Mouse (Mus musculus): ENCODE measurements around the gene Sirt1. TPM values are rescaled to one million over a fixed set of nuclear protein-coding genes. Genes with fewer than 3 reads are reported as not detected.

Sirt1 gene
- polyA plus RNA-seq, 1 experiment: 2.4 TPM

DNA sequence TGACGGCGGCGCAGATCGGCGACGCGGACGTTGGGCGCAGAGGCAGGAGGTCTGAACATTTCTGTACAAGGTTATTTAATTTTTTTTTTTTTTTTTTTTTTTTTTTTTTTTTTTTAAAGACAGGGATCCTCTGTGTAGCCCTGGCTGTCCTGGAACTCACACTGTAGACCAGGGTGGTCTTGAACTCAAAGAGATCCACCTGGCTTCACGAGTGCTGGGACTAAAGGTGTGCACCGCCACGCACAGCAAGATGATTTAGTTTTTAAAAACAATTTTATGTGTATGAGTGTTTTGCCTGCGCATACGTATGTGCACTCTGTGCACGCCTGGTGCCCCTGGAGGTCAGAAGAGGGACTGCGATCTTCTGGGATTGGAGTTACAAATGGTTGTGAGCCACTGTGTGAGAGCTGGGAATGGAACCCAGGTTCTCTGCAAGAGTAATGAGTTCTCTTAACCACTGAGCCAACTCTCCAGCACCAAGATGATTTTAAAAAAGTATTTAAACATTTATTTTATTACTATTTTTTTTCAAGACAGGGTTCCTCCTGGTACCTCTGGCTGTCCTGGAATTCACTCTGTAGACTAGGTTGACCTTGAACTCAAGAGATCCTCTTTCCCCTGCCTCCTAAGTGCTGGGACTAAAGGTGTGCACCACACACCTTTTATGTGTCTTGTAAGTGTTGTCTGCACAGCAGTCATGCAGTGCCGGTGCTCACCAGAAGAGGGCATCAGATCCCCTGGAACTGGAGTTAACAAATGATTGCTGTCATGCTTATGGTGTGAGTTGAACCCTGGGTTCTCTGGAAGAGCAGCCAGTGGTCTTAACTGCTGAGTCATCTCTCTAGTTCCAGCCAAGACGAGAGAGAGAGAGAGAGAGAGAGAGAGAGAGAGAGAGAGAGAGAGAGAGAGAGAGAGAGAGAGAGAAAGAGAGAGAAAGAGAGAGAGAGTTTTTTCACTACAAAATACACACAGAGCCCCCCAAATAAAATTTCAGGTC lies 40.5 kb upstream of the Sirt1 start, which contains the start of gene Gm7075:
Gm7075 (minus strand) TSS at position 51 of the 997 bp plus-strand sequence.
- no peaks in the 10 kb centered on the region for H3K79me2 ChIP-seq (ENCODE audit: control insufficient read depth, insufficient read depth)
- TF ChIP-seq MYOD1 (IDR thresholded peaks at IDR 0.05; ENCODE audit: control insufficient read depth in 1 of 3, insufficient read length in 2 of 3, low read depth in 2 of 3) (no peak), CEBPB (IDR thresholded peaks at IDR 0.05; ENCODE audit: insufficient read depth, poor library complexity, severe bottlenecking) (no peak), MYOG (IDR thresholded peaks at IDR 0.05; ENCODE audit: control insufficient read depth in 1 of 3, insufficient read depth in 1 of 3, insufficient read length in 2 of 3, low read depth in 2 of 3) (no peak), SRF (IDR thresholded peaks at IDR 0.05; ENCODE audit: control insufficient read depth, insufficient read length, low read depth) (no peak), E2F4 (IDR thresholded peaks at IDR 0.05; ENCODE audit: insufficient read depth) (no peak), USF1 (IDR thresholded peaks at IDR 0.05; ENCODE audit: low read depth) (no peak), TCF12 (IDR thresholded peaks at IDR 0.05; ENCODE audit: insufficient read depth, poor library complexity, severe bottlenecking) (no peak), REST (IDR thresholded peaks at IDR 0.05; ENCODE audit: insufficient read depth, insufficient read length) (no peak), POLR2AphosphoS2 (IDR thresholded peaks at IDR 0.05; ENCODE audit: insufficient read length, low read depth) (no peak), TCF3 (IDR thresholded peaks at IDR 0.05; ENCODE audit: insufficient read length, low read depth) (no peak), MAX (IDR thresholded peaks at IDR 0.05; ENCODE audit: low read depth) (no peak), POLR2A (IDR thresholded peaks at IDR 0.05; ENCODE audit: insufficient read length, low read depth) (no peak)
- no peaks in the 10 kb centered on the region for H3K36me3 ChIP-seq (ENCODE audit: control insufficient read depth, insufficient read depth)
- no peak within 1 kb of the TSS for H3ac ChIP-seq (ENCODE audit: control insufficient read depth, insufficient read length)
- no peaks in the 10 kb centered on the region for H3K27me3 ChIP-seq (ENCODE audit: control insufficient read depth, insufficient read depth, insufficient read length)
- no peak within 1 kb of the TSS for H3K4me2 ChIP-seq (ENCODE audit: low read depth)
- no peak within 1 kb of the TSS for H3K4me3 ChIP-seq

DNA sequence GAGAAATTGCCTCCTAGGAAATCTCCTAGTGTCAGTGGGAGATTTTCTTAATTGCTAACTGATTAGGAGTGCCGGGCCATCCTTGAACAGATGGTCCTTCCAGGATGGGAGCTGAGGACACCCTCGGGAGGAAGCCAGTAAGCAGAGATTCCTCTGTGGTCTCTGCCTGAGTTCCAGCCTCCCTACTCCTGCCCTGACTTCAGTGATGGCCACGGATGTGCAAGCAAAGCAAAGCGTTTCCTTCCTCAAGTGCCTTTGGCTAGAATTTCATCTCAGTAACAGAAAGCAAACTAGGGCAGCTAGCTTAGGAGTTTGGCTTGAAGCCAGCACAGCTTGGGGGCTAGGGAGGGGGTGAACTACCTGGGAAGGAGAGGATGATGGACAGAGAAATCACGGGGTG lies 35.6 kb upstream of the Sirt1 start:
- TF ChIP-seq MYOG (IDR thresholded peaks at IDR 0.05; ENCODE audit: control insufficient read depth in 1 of 3, insufficient read depth in 1 of 3, insufficient read length in 2 of 3, low read depth in 2 of 3) (no peak), POLR2AphosphoS2 (IDR thresholded peaks at IDR 0.05; ENCODE audit: insufficient read length, low read depth) (no peak), USF1 (IDR thresholded peaks at IDR 0.05; ENCODE audit: low read depth) (no peak)
- no peaks in the 10 kb centered on the region for H3K79me2 ChIP-seq (ENCODE audit: control insufficient read depth, insufficient read depth)
- no peak overlapping the region for H3ac ChIP-seq (ENCODE audit: control insufficient read depth, insufficient read length)
- H3K4me2 ChIP-seq (ENCODE audit: low read depth): no peak overlapping the region
- H3K27me3 ChIP-seq (ENCODE audit: control insufficient read depth, insufficient read depth, insufficient read length): no peaks in the 10 kb centered on the region
- no peak overlapping the region for H3K4me3 ChIP-seq
- H3K36me3 ChIP-seq (ENCODE audit: control insufficient read depth, insufficient read depth): no peaks in the 10 kb centered on the region

- TF ChIP-seq MYOG (IDR thresholded peaks at IDR 0.05; ENCODE audit: control insufficient read depth in 1 of 3, insufficient read depth in 1 of 3, insufficient read length in 2 of 3, low read depth in 2 of 3) (no peak), POLR2A (IDR thresholded peaks at IDR 0.05; ENCODE audit: insufficient read length, low read depth) (no peak), REST (IDR thresholded peaks at IDR 0.05; ENCODE audit: insufficient read depth, insufficient read length) (no peak), SRF (IDR thresholded peaks at IDR 0.05; ENCODE audit: control insufficient read depth, insufficient read length, low read depth) (no peak), POLR2AphosphoS2 (IDR thresholded peaks at IDR 0.05; ENCODE audit: insufficient read length, low read depth) (no peak), MYOD1 (IDR thresholded peaks at IDR 0.05; ENCODE audit: control insufficient read depth in 1 of 3, insufficient read length in 2 of 3, low read depth in 2 of 3) (no peak), TCF12 (IDR thresholded peaks at IDR 0.05; ENCODE audit: insufficient read depth, poor library complexity, severe bottlenecking) (no peak), TCF3 (IDR thresholded peaks at IDR 0.05; ENCODE audit: insufficient read length, low read depth) (no peak), CEBPB (IDR thresholded peaks at IDR 0.05; ENCODE audit: insufficient read depth, poor library complexity, severe bottlenecking) (no peak), E2F4 (IDR thresholded peaks at IDR 0.05; ENCODE audit: insufficient read depth) (no peak), USF1 (IDR thresholded peaks at IDR 0.05; ENCODE audit: low read depth) (no peak), MAX (IDR thresholded peaks at IDR 0.05; ENCODE audit: low read depth) (no peak)
- Histone ChIP-seq H3ac (ENCODE audit: control insufficient read depth, insufficient read length) (no peak overlapping the region), H3K4me2 (ENCODE audit: low read depth) (no peak overlapping the region), H3K79me2 (ENCODE audit: control insufficient read depth, insufficient read depth) (no peaks in the 10 kb centered on the region), H3K4me3 (no peak overlapping the region), H3K36me3 (ENCODE audit: control insufficient read depth, insufficient read depth) (no peaks in the 10 kb centered on the region), H3K27me3 (ENCODE audit: control insufficient read depth, insufficient read depth, insufficient read length) (no peaks in the 10 kb centered on the region)
Observed at GRCm38 (mm10) chr10:63415850-63416249, 34.3 kb upstream of the Sirt1 start.

- Histone ChIP-seq H3K4me3 (no peak overlapping the region), H3K4me2 (ENCODE audit: low read depth) (no peak overlapping the region), H3K36me3 (ENCODE audit: control insufficient read depth, insufficient read depth) (no peaks in the 10 kb centered on the region), H3K27me3 (ENCODE audit: control insufficient read depth, insufficient read depth, insufficient read length) (no peaks in the 10 kb centered on the region), H3K79me2 (ENCODE audit: control insufficient read depth, insufficient read depth) (no peaks in the 10 kb centered on the region), H3ac (ENCODE audit: control insufficient read depth, insufficient read length) (no peak overlapping the region)
- TF ChIP-seq MYOG (IDR thresholded peaks at IDR 0.05; ENCODE audit: control insufficient read depth in 1 of 3, insufficient read depth in 1 of 3, insufficient read length in 2 of 3, low read depth in 2 of 3) (no peak), TCF3 (IDR thresholded peaks at IDR 0.05; ENCODE audit: insufficient read length, low read depth) (no peak), TCF12 (IDR thresholded peaks at IDR 0.05; ENCODE audit: insufficient read depth, poor library complexity, severe bottlenecking) (no peak), MAX (IDR thresholded peaks at IDR 0.05; ENCODE audit: low read depth) (no peak), MYOD1 (IDR thresholded peaks at IDR 0.05; ENCODE audit: control insufficient read depth in 1 of 3, insufficient read length in 2 of 3, low read depth in 2 of 3) (no peak), E2F4 (IDR thresholded peaks at IDR 0.05; ENCODE audit: insufficient read depth) (no peak), CEBPB (IDR thresholded peaks at IDR 0.05; ENCODE audit: insufficient read depth, poor library complexity, severe bottlenecking) (no peak), USF1 (IDR thresholded peaks at IDR 0.05; ENCODE audit: low read depth) (no peak), REST (IDR thresholded peaks at IDR 0.05; ENCODE audit: insufficient read depth, insufficient read length) (no peak)
Observed at GRCm38 (mm10) chr10:63415287-63415686, 33.8 kb upstream of the Sirt1 start.
